Mouse (Mus musculus): ENCODE results near the gene Keg1. TPM values are rescaled to one million over a fixed set of nuclear protein-coding genes. Genes with fewer than 3 reads are reported as not detected.
"Not testable (repeated sequence)": the region's sequence is repeated elsewhere in the genome, so short reads cannot be mapped to it uniquely, and the experiment has no call there.

Gene Keg1
- not detected in 2 replicates for polyA plus RNA-seq (2015; fragmentation: Nextera tagmentation; extraction: Ambion mirVana)

- 59% methylated on average over 3 of the region's 3 CpGs for WGBS
- Histone ChIP-seq H3K4me2 (no peak within 1 kb of the TSS), H3K27ac (replicated peaks) (no peak within 1 kb of the TSS), H3K36me3 (no peaks in the 10 kb centered on the region), H3K27me3 (replicated peaks) (no peaks in the 10 kb centered on the region), H3K4me1 (no peaks in the 10 kb centered on the region), H3K4me3 (no peak within 1 kb of the TSS), H3K9me3 (no peaks in the 10 kb centered on the region), H3K9ac (no peak within 1 kb of the TSS)
- ATAC-seq (ENCODE audit: extremely low read depth, insufficient number of reproducible peaks, low FRiP score, low TSS enrichment), result no peak
These were observed at the start of gene Keg1 for GRCm38 (mm10) chr19:12695590-12695989. Gene Keg1, plus strand, starts transcription at chr19:12695786.

- Histone ChIP-seq H3K36me3 (no peaks in the 10 kb centered on the region), H3K4me2 (no peak overlapping the region), H3K27me3 (replicated peaks) (no peaks in the 10 kb centered on the region), H3K9me3 (no peaks in the 10 kb centered on the region), H3K4me3 (no peak overlapping the region), H3K9ac (no peak overlapping the region), H3K27ac (replicated peaks) (no peak overlapping the region), H3K4me1 (no peaks in the 10 kb centered on the region)
- ATAC-seq (ENCODE audit: extremely low read depth, insufficient number of reproducible peaks, low FRiP score, low TSS enrichment), result no peak
These were observed 46.1 kb upstream of the Keg1 start for GRCm38 (mm10) chr19:12649511-12649910.

GRCm38 (mm10) chr19:12666156-12666555, 29.4 kb upstream of the Keg1 start:
- Histone ChIP-seq H3K36me3 (no peaks in the 10 kb centered on the region), H3K9me3 (peaks cover 6% of the 10 kb centered on the region; the same call in 1 of the 2 replicates), H3K4me2 (no peak overlapping the region), H3K27me3 (replicated peaks) (no peaks in the 10 kb centered on the region), H3K27ac (replicated peaks) (no peak overlapping the region), H3K4me1 (no peaks in the 10 kb centered on the region), H3K9ac (no peak overlapping the region), H3K4me3 (no peak overlapping the region)
- no peak for ATAC-seq (ENCODE audit: extremely low read depth, insufficient number of reproducible peaks, low FRiP score, low TSS enrichment)
- WGBS, result 67% methylated on average over 1 of the region's 1 CpGs

- not testable (repeated sequence) for H3K36me3 ChIP-seq; H3K27me3 ChIP-seq (replicated peaks); H3K4me3 ChIP-seq; H3K4me1 ChIP-seq; H3K9me3 ChIP-seq; H3K9ac ChIP-seq; ATAC-seq (ENCODE audit: extremely low read depth, insufficient number of reproducible peaks, low FRiP score, low TSS enrichment); H3K27ac ChIP-seq (replicated peaks); H3K4me2 ChIP-seq
- WGBS, result 84% methylated on average over 3 of the region's 3 CpGs
These were observed 27.0 kb upstream of the Keg1 start for GRCm38 (mm10) chr19:12668601-12669000.

GRCm38 (mm10) chr19:12670139-12670538, 25.4 kb upstream of the Keg1 start, which contains the start of gene Olfr1442:
Gene Olfr1442, plus strand, starts transcription at chr19:12670439.
- Histone ChIP-seq H3K4me3 (no peak within 1 kb of the TSS), H3K9me3 (no peaks in the 10 kb centered on the region), H3K36me3 (no peaks in the 10 kb centered on the region), H3K27ac (replicated peaks) (no peak within 1 kb of the TSS), H3K9ac (no peak within 1 kb of the TSS), H3K4me2 (no peak within 1 kb of the TSS), H3K27me3 (replicated peaks) (no peaks in the 10 kb centered on the region), H3K4me1 (no peaks in the 10 kb centered on the region)
- ATAC-seq (ENCODE audit: extremely low read depth, insufficient number of reproducible peaks, low FRiP score, low TSS enrichment), result no peak

- WGBS, result 64% methylated on average over 4 of the region's 4 CpGs
- Histone ChIP-seq H3K27ac (replicated peaks) (no peak overlapping the region), H3K36me3 (no peaks in the 10 kb centered on the region)
These were observed 24.5 kb upstream of the Keg1 start for GRCm38 (mm10) chr19:12671051-12671450.

GRCm38 (mm10) chr19:12677812-12678211, 17.8 kb upstream of the Keg1 start, which contains the start of gene Olfr1443:
Gene Olfr1443, plus strand, starts transcription at chr19:12678112.
- Histone ChIP-seq H3K9me3 (no peaks in the 10 kb centered on the region), H3K4me1 (no peaks in the 10 kb centered on the region), H3K4me2 (no peak within 1 kb of the TSS), H3K36me3 (no peaks in the 10 kb centered on the region), H3K27me3 (replicated peaks) (no peaks in the 10 kb centered on the region), H3K4me3 (no peak within 1 kb of the TSS), H3K9ac (no peak within 1 kb of the TSS), H3K27ac (replicated peaks) (no peak within 1 kb of the TSS)
- no peak for ATAC-seq (ENCODE audit: extremely low read depth, insufficient number of reproducible peaks, low FRiP score, low TSS enrichment)
- 47% methylated on average over 3 of the region's 3 CpGs for WGBS

More at GRCm38 (mm10) chr19:12671051-12671450, 24.5 kb upstream of the Keg1 start:
- Histone ChIP-seq H3K9me3 (no peaks in the 10 kb centered on the region), H3K9ac (no peak overlapping the region), H3K4me1 (no peaks in the 10 kb centered on the region), H3K27me3 (replicated peaks) (no peaks in the 10 kb centered on the region), H3K4me3 (no peak overlapping the region), H3K4me2 (no peak overlapping the region)
- no peak for ATAC-seq (ENCODE audit: extremely low read depth, insufficient number of reproducible peaks, low FRiP score, low TSS enrichment)

GRCm38 (mm10) chr19:12684638-12685037, 10.9 kb upstream of the Keg1 start:
- Histone ChIP-seq H3K36me3 (no peaks in the 10 kb centered on the region), H3K27me3 (replicated peaks) (no peaks in the 10 kb centered on the region), H3K4me3 (no peak overlapping the region), H3K4me2 (no peak overlapping the region), H3K9me3 (no peaks in the 10 kb centered on the region), H3K27ac (replicated peaks) (no peak overlapping the region), H3K4me1 (no peaks in the 10 kb centered on the region), H3K9ac (no peak overlapping the region)
- ATAC-seq (ENCODE audit: extremely low read depth, insufficient number of reproducible peaks, low FRiP score, low TSS enrichment), result no peak

GRCm38 (mm10) chr19:12685231-12685630, 10.4 kb upstream of the Keg1 start:
- Histone ChIP-seq H3K4me3 (no peak overlapping the region), H3K4me2 (no peak overlapping the region), H3K9me3 (no peaks in the 10 kb centered on the region), H3K27me3 (replicated peaks) (no peaks in the 10 kb centered on the region), H3K4me1 (no peaks in the 10 kb centered on the region), H3K9ac (no peak overlapping the region), H3K27ac (replicated peaks) (no peak overlapping the region), H3K36me3 (no peaks in the 10 kb centered on the region)
- ATAC-seq (ENCODE audit: extremely low read depth, insufficient number of reproducible peaks, low FRiP score, low TSS enrichment), result no peak

GRCm38 (mm10) chr19:12696221-12696620, 635 bp downstream of the Keg1 start:
- no peaks in the 10 kb centered on the region for H3K27me3 ChIP-seq (replicated peaks)
- H3K9me3 ChIP-seq, result no peaks in the 10 kb centered on the region
- H3K27ac ChIP-seq (replicated peaks), result no peak overlapping the region
- H3K9ac ChIP-seq, result no peak overlapping the region
- no peaks in the 10 kb centered on the region for H3K4me1 ChIP-seq
- no peak overlapping the region for H3K4me3 ChIP-seq
- ATAC-seq (ENCODE audit: extremely low read depth, insufficient number of reproducible peaks, low FRiP score, low TSS enrichment), result no peak
- no peak overlapping the region for H3K4me2 ChIP-seq
- H3K36me3 ChIP-seq, result no peaks in the 10 kb centered on the region

GRCm38 (mm10) chr19:12708458-12708857, 12.9 kb downstream of the Keg1 start:
- Histone ChIP-seq H3K9me3 (no peaks in the 10 kb centered on the region), H3K27me3 (replicated peaks) (no peaks in the 10 kb centered on the region), H3K4me3 (no peak overlapping the region), H3K4me1 (no peaks in the 10 kb centered on the region), H3K27ac (replicated peaks) (no peak overlapping the region), H3K36me3 (no peaks in the 10 kb centered on the region), H3K4me2 (no peak overlapping the region), H3K9ac (no peak overlapping the region)
- 64% methylated on average over 2 of the region's 2 CpGs for WGBS
- no peak for ATAC-seq (ENCODE audit: extremely low read depth, insufficient number of reproducible peaks, low FRiP score, low TSS enrichment)

GRCm38 (mm10) chr19:12708986-12709385, 13.4 kb downstream of the Keg1 start:
- Histone ChIP-seq H3K27me3 (replicated peaks) (no peaks in the 10 kb centered on the region), H3K9me3 (no peaks in the 10 kb centered on the region), H3K27ac (replicated peaks) (no peak overlapping the region), H3K4me3 (no peak overlapping the region), H3K36me3 (no peaks in the 10 kb centered on the region), H3K4me2 (no peak overlapping the region), H3K4me1 (no peaks in the 10 kb centered on the region), H3K9ac (no peak overlapping the region)
- no peak for ATAC-seq (ENCODE audit: extremely low read depth, insufficient number of reproducible peaks, low FRiP score, low TSS enrichment)
